Mouse (Mus musculus) olfactory bulb, adult 2 months (tissue): ENCODE results near the gene Tmem150a.

ENCODE experiments used
- CTCF ChIP-seq: fragments of 200-500 bp; IDR thresholded peaks from 2 replicates; pipeline ENCODE4 v1.5.1; 2012; ENCODE audit warnings: low read depth, mild to moderate bottlenecking, low read length, moderate library complexity; ENCODE audit not compliant: insufficient read depth
- POLR2A ChIP-seq: fragments of 200-500 bp; IDR thresholded peaks from 2 replicates; pipeline ENCODE4 v1.6.1; 2012; ENCODE audit warnings: mild to moderate bottlenecking, low read depth, low read length, moderate library complexity; ENCODE audit not compliant: insufficient read depth

DNA sequence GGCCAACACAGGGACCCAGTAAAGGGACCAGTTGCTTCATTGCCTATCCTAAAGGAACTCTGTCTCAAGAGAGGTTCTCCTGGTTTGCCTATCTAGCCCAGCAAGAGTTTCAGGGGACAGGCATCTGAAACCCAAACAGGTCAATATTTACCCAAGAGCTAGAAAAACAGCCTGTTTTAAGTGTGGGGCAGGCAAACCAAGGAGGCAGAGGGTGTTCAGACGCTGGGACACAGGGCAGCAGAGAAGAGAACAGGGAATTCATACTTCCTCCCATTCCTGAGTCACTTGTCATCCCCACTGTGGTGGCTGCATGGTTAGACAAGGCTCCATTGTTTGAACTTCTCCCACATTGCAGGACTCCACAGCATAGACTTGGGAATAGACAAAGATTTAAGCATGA, 16.3 kb downstream of the Tmem150a start:
- TF ChIP-seq POLR2A (no peak), CTCF (no peak)
